Mouse (Mus musculus): ENCODE data around the gene Edem2.
A peak's percentile ranks its signal among the peaks of the same experiment; 100 is the strongest.

Gene Edem2

GRCm38 (mm10) chr2:155689211-155689610, 40.1 kb downstream of the Edem2 start:
- DNase-seq (ENCODE audit: low read depth, low spot score), result no peak

GRCm38 (mm10) chr2:155687746-155688145, 41.5 kb downstream of the Edem2 start:
- no peak for DNase-seq (ENCODE audit: low read depth, low spot score)

- no peak for DNase-seq (ENCODE audit: low read depth, low spot score)
Measured at GRCm38 (mm10) chr2:155686572-155686971, 42.7 kb downstream of the Edem2 start.

DNA sequence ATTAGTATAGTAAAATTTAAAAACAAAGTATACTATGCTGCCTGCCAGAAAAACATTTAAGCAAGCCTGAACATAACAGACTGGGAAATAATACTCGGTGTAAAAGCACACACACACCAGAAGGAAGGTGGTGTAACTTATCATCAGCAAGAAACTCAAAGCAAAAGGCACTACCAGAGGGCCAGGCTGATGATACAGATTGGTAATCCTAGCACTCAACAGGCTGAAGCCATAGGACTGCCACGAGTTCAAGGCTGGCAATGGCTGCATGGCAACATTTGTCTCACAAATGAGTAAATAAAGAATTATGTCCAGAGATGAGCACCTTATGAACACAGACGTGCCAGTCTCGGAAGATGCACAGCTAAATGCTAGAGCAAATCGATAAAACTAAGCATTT, 45.5 kb downstream of the Edem2 start:
- no peak for DNase-seq (ENCODE audit: low read depth, low spot score)

- no peak for DNase-seq (ENCODE audit: low read depth, low spot score)
Measured at GRCm38 (mm10) chr2:155683137-155683536, 46.1 kb downstream of the Edem2 start.

DNA sequence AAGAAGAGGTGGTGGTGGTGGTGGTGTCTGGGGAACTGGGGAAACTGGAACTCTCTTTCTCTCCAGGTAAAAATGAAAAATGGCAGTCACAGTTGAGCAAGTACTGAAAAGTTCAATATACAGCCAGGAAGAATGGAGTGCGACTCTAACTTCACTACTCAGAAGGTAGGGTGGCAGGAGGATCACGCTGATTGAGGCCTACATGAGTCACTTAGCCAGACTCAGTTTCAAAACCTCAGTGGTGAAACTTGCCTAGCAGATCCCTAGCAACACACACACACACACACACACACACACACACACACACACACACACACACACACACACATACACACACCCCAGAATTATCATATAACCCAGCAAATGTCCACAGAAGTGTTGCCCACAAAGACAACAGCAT, 47.4 kb downstream of the Edem2 start:
- no peak for DNase-seq (ENCODE audit: low read depth, low spot score)

- no peak for DNase-seq (ENCODE audit: low read depth, low spot score)
Measured at GRCm38 (mm10) chr2:155681194-155681593, 48.1 kb downstream of the Edem2 start.

DNA sequence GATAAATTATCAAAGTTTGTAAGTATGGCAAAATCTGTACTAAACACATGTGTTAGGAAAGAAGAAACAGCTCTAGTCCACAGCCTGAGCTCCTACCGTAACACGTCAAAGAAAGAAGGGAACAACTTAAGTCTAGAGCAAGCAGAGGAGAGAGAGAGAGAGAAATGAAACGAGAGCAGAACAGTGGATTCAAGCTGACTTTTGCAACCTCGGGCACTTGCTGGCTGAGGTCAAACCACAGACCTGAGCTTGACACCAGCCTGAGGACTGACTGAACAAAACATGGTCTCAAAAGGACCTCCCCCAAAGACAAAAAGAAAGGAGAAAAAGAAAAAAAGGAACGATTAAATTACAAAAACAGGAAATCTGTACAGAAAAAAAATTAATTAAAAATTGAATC, 48.7 kb downstream of the Edem2 start:
- DNase-seq (ENCODE audit: low read depth, low spot score), result no peak

GRCm38 (mm10) chr2:155679586-155680110, 49.6 kb downstream of the Edem2 start:
- no peak for DNase-seq (ENCODE audit: low read depth, low spot score)

- DNase-seq (ENCODE audit: low read depth, low spot score), result no peak
Measured at GRCm38 (mm10) chr2:155675118-155675517, 54.2 kb downstream of the Edem2 start.

- DNase-seq (ENCODE audit: low read depth, low spot score), result peak; percentile 17
Measured at GRCm38 (mm10) chr2:155673546-155673945, 55.7 kb downstream of the Edem2 start.

DNA sequence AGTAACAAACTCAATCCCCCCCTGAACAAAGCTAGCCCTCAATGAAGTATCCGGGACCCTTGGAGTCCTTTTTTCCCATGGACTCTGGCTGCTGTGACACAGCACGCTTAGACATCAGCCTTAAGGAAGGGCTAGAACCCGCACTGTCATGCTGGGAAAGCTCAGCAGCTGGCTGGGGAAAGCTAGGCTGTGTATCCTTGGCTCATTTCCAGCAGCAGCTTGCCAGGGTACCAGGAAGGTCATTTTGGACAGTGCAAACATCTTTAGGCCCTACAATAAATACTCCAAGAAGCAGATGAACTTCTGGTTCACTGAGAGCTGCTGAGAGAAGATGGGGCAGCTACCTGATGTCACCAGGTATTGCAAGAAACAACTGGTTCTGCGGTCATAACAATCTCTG, 58.0 kb downstream of the Edem2 start:
- DNase-seq (ENCODE audit: low read depth, low spot score), result no peak

GRCm38 (mm10) chr2:155668461-155668860, 60.8 kb downstream of the Edem2 start:
- no peak for DNase-seq (ENCODE audit: low read depth, low spot score)

GRCm38 (mm10) chr2:155667881-155668280, 61.4 kb downstream of the Edem2 start:
- DNase-seq (ENCODE audit: low read depth, low spot score), result no peak

DNA sequence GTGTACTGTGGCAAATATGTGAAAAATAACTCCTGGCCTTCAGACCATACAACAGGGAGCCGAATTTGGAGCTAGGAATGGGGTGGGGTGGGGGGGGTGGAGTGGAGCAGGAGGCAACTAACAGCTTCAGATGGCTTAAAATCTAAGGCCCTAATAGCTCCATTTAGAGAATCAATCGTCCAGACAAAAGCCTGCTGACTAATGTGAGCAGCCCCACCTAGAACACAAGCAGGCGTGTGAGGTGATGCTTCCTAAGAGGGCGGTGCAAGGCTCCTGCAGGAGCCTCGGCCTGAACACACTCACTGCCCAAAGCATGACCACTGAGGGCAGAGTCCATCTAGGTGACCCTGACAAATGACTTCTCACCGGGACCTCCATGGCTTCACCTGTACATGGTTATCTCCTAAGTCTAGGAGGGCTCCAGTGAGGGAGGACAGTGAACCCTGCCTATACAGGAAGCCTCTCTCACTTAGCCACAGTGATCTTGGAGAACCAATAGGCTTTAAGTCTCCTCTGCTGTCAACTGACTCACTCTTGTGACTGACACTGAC, 65.3 kb downstream of the Edem2 start:
- no peak for DNase-seq (ENCODE audit: low read depth, low spot score)

DNA sequence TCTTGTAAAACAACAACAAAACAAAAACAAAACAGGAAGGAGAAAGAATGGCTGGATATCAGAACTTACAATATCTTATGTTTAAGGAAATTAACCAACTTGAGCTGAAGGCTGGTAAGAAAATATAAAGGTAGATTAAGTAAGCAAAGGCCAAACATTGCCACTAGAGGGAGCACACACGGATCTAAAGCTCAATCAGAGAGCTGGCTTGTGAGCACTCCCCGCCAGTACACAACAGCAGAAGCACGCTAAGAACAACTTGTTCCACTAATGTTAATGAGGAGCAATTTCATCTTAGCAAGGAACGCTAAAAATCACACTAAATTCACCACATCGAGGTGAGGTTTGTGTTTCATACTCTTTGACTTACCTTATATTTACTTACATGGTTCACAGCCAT, 66.2 kb downstream of the Edem2 start:
- DNase-seq (ENCODE audit: low read depth, low spot score), result peak; percentile 27

- no peak for DNase-seq (ENCODE audit: low read depth, low spot score)
Measured at GRCm38 (mm10) chr2:155662390-155662789, 66.9 kb downstream of the Edem2 start.

DNA sequence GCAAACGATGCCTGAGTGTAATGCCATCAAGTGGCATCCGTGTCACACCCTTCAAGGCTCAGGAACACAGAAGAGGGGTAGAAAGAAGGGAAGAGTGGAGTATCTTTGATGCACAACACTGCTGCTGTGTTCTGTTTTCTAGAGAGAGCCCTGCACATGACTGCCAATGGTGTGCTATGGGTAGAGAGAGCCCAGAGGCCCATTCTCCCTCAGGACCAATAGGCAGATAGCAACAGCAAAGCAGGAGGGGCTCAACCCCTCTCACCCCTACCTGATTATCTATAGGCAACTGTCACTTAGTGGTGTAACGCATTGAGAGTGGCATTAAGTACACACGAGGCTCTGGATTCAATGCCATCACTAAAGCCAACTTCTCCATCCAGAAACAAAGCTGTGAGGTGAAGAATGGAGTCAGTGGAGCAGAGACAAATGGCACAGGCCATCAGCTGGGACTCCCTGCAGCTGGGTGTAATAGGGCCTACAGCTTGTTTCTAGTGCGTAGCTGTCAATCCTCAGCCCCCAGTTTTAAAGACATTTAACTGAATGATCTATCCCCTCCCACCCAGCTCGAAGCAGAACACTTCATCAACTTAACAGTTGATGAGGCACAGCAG, 73.4 kb downstream of the Edem2 start:
- no peak for DNase-seq (ENCODE audit: low read depth, low spot score)

DNA sequence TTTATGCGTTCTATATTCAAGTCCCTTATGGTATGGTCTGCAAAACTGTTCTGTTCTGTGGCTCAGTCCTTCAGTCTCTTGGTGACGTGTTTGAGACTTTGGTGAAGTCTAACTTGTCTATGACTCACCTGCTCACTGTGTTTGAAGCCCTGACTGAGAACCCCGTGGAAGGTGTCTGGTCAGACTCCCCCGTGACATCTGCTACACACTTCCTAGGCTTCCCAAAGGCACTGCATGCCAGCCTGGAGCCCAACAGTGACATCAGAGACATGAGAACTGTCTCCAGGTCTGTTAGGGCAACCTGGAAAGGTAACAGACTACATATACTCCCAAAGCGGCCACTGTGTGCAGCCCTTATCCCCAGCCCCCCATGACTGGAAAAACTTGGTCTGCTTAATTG, 76.7 kb downstream of the Edem2 start:
- no peak for DNase-seq (ENCODE audit: low read depth, low spot score)

Measured in retina, postnatal 7 days (tissue).